8 mouse cellular contexts compared by ENCODE assay signal in genomic region chr13:55329109-55329682, GRCm38 (mm10). TPM values are rescaled to one million over a fixed set of nuclear protein-coding genes. Genes with fewer than 3 reads are reported as not detected.
DNase-seq lines count a peak whose midpoint lies in the region; ATAC-seq and TF ChIP-seq lines count a peak whose summit lies in the region.

No protein-coding gene starts in this region.

- peaks cover 18% of the 10 kb centered on the region for H3K36me3 ChIP-seq in embryonic facial prominence, embryonic 15.5 days
- H3K36me3 ChIP-seq in hindbrain, postnatal 0 days (ENCODE audit: insufficient read depth, low read length), result peaks cover 12% of the 10 kb centered on the region
- peaks cover 8% of the 10 kb centered on the region; the same call in 1 of the 2 replicates for H3K36me3 ChIP-seq in midbrain, embryonic 11.5 days (ENCODE audit: control insufficient read depth, insufficient read depth, low read length)

- peak overlapping the region; percentile 88 for H3K4me3 ChIP-seq in layer of hippocampus, adult 2 months
- H3K4me3 ChIP-seq in embryonic facial prominence, embryonic 15.5 days (replicated peaks), result peak overlapping the region; percentile 82
- H3K4me3 ChIP-seq in hindbrain, postnatal 0 days (ENCODE audit: low read length), result peak overlapping the region; percentile 62
- H3K4me3 ChIP-seq in midbrain, embryonic 11.5 days (ENCODE audit: low read depth, low read length), result peak overlapping the region; percentile 65

- H3K27ac ChIP-seq in layer of hippocampus, adult 2 months, result no peak overlapping the region
- H3K27ac ChIP-seq in embryonic facial prominence, embryonic 15.5 days (replicated peaks), result peak overlapping the region; percentile 91
- peak overlapping the region; percentile 78; the same call in 1 of the 2 replicates for H3K27ac ChIP-seq in hindbrain, postnatal 0 days
- peak overlapping the region; percentile 93 for H3K27ac ChIP-seq in midbrain, embryonic 11.5 days (ENCODE audit: low read depth, low read length)

- H3K4me2 ChIP-seq in embryonic facial prominence, embryonic 15.5 days (replicated peaks), result peak overlapping the region; percentile 91
- peak overlapping the region; percentile 71 for H3K4me2 ChIP-seq in hindbrain, postnatal 0 days (ENCODE audit: low read depth, low read length)
- H3K4me2 ChIP-seq in midbrain, embryonic 11.5 days, result peak overlapping the region; percentile 90

- peaks cover 36% of the 10 kb centered on the region for H3K4me1 ChIP-seq in embryonic facial prominence, embryonic 15.5 days
- peaks cover 14% of the 10 kb centered on the region for H3K4me1 ChIP-seq in hindbrain, postnatal 0 days (ENCODE audit: insufficient read depth, low read length)
- peaks cover 23% of the 10 kb centered on the region for H3K4me1 ChIP-seq in midbrain, embryonic 11.5 days (ENCODE audit: control insufficient read depth, insufficient read depth, low read length)

- DNase-seq in layer of hippocampus, adult 2 months (ENCODE audit: low spot score in 2 of 2), result no peak
- DNase-seq in layer of hippocampus, adult 9-11 months, result no peak
- peak; percentile 80 for DNase-seq in R1 (ENCODE audit: low read depth, low spot score)
- peak; percentile 74 for DNase-seq in hindbrain, postnatal 0 days (ENCODE audit: low spot score)
- DNase-seq in midbrain, embryonic 11.5 days (ENCODE audit: low spot score, missing footprints), result peak; percentile 98
- no peak for DNase-seq in Muller cell, postnatal 12 days (ENCODE audit: inconsistent ontology term)
- no peak for DNase-seq in yolk sac, embryonic 10.5 days (ENCODE audit: low spot score)

- WGBS in embryonic facial prominence, embryonic 15.5 days, result under 1% methylated on average over 29 of the region's 29 CpGs
- WGBS in hindbrain, postnatal 0 days, result under 1% methylated on average over 29 of the region's 29 CpGs
- WGBS in midbrain, embryonic 11.5 days, result under 1% methylated on average over 28 of the region's 29 CpGs

- TF ChIP-seq CTCF in layer of hippocampus, adult 2 months (conservative IDR thresholded peaks at IDR 0.05), result no peak
- TF ChIP-seq CTCF in hindbrain, postnatal 0 days (IDR thresholded peaks at IDR 0.05; ENCODE audit: low read depth), result no peak

- ATAC-seq in embryonic facial prominence, embryonic 15.5 days (ENCODE audit: insufficient number of reproducible peaks, low FRiP score, low TSS enrichment, low read depth), result peak; percentile 25
- peak; percentile 13 for ATAC-seq in hindbrain, postnatal 0 days
- ATAC-seq in midbrain, embryonic 11.5 days (ENCODE audit: low FRiP score), result peak; percentile 35

- no peaks in the 10 kb centered on the region for H3K9me3 ChIP-seq in embryonic facial prominence, embryonic 15.5 days (replicated peaks)
- no peaks in the 10 kb centered on the region for H3K9me3 ChIP-seq in hindbrain, postnatal 0 days (ENCODE audit: low read length)
- no peaks in the 10 kb centered on the region for H3K9me3 ChIP-seq in midbrain, embryonic 11.5 days (ENCODE audit: control insufficient read depth, low read length)

- no peaks in the 10 kb centered on the region for H3K27me3 ChIP-seq in embryonic facial prominence, embryonic 15.5 days
- H3K27me3 ChIP-seq in hindbrain, postnatal 0 days (ENCODE audit: insufficient read depth, low read length), result no peaks in the 10 kb centered on the region
- H3K27me3 ChIP-seq in midbrain, embryonic 11.5 days (ENCODE audit: control insufficient read depth, insufficient read depth, low read length), result no peaks in the 10 kb centered on the region; the same call in 1 of the 2 replicates

- peak overlapping the region; percentile 44; the same call in 1 of the 2 replicates for H3K9ac ChIP-seq in embryonic facial prominence, embryonic 15.5 days
- H3K9ac ChIP-seq in hindbrain, postnatal 0 days (replicated peaks; ENCODE audit: low read length), result peak overlapping the region; percentile 42
- peak overlapping the region; percentile 79 for H3K9ac ChIP-seq in midbrain, embryonic 11.5 days (ENCODE audit: low read length)

RNA-seq across cellular contexts. Expression of gene Mxd3, which starts 0.4 kb away (rescaled TPM):
- 1 to 10 TPM; 1.2 to 1.8 TPM for total RNA-seq in layer of hippocampus, adult 2 months (2021)
- polyA plus RNA-seq in embryonic facial prominence, embryonic 15.5 days (2015; fragmentation: Nextera tagmentation; extraction: Ambion mirVana), result 40.9 and 44.0 TPM in 2 replicates
- 16.3 and 16.8 TPM in 2 replicates for total RNA-seq in hindbrain, postnatal 0 days (2014; rRNA removed)
- polyA plus RNA-seq in hindbrain, postnatal 0 days (2015; fragmentation: Nextera tagmentation; extraction: Ambion mirVana), result 11.2 and 11.7 TPM in 2 replicates
- 26.9 and 30.6 TPM in 2 replicates for polyA plus RNA-seq in midbrain, embryonic 11.5 days (2014; fragmentation: Nextera tagmentation; extraction: Ambion mirVana)

RNA-seq across cellular contexts. Expression of gene Rab24, which starts 7.5 kb away (rescaled TPM):
- 10 to 100 TPM; 82.8 to 84.2 TPM for total RNA-seq in layer of hippocampus, adult 2 months (2021)
- 135 and 137 TPM in 2 replicates for polyA plus RNA-seq in embryonic facial prominence, embryonic 15.5 days (2015; fragmentation: Nextera tagmentation; extraction: Ambion mirVana)
- total RNA-seq in hindbrain, postnatal 0 days (2014; rRNA removed), result 65.3 and 78.8 TPM in 2 replicates
- 84.7 and 89.4 TPM in 2 replicates for polyA plus RNA-seq in hindbrain, postnatal 0 days (2015; fragmentation: Nextera tagmentation; extraction: Ambion mirVana)
- polyA plus RNA-seq in midbrain, embryonic 11.5 days (2014; fragmentation: Nextera tagmentation; extraction: Ambion mirVana), result 87.9 and 88.0 TPM in 2 replicates

RNA-seq across cellular contexts. Expression of gene Prelid1, which starts 8.9 kb away (rescaled TPM):
- 100 to 1,000 TPM; 142 to 153 TPM for total RNA-seq in layer of hippocampus, adult 2 months (2021)
- polyA plus RNA-seq in embryonic facial prominence, embryonic 15.5 days (2015; fragmentation: Nextera tagmentation; extraction: Ambion mirVana), result 415 and 433 TPM in 2 replicates
- 197 and 213 TPM in 2 replicates for total RNA-seq in hindbrain, postnatal 0 days (2014; rRNA removed)
- 309 and 327 TPM in 2 replicates for polyA plus RNA-seq in hindbrain, postnatal 0 days (2015; fragmentation: Nextera tagmentation; extraction: Ambion mirVana)
- 404 and 434 TPM in 2 replicates for polyA plus RNA-seq in midbrain, embryonic 11.5 days (2014; fragmentation: Nextera tagmentation; extraction: Ambion mirVana)

RNA-seq across cellular contexts. Expression of gene Lman2, which starts 33.4 kb away (rescaled TPM):
- total RNA-seq in layer of hippocampus, adult 2 months (2021), result 10 to 100 TPM; 66.2 to 66.8 TPM
- 100.0 and 110 TPM in 2 replicates for polyA plus RNA-seq in embryonic facial prominence, embryonic 15.5 days (2015; fragmentation: Nextera tagmentation; extraction: Ambion mirVana)
- 60.7 and 72.2 TPM in 2 replicates for total RNA-seq in hindbrain, postnatal 0 days (2014; rRNA removed)
- polyA plus RNA-seq in hindbrain, postnatal 0 days (2015; fragmentation: Nextera tagmentation; extraction: Ambion mirVana), result 36.4 and 37.0 TPM in 2 replicates
- 75.3 and 82.5 TPM in 2 replicates for polyA plus RNA-seq in midbrain, embryonic 11.5 days (2014; fragmentation: Nextera tagmentation; extraction: Ambion mirVana)

RNA-seq across cellular contexts. Expression of gene Rgs14, which starts 40.3 kb away (rescaled TPM):
- total RNA-seq in layer of hippocampus, adult 2 months (2021), result 100 to 1,000 TPM; 113 to 119 TPM
- 2.1 and 2.5 TPM in 2 replicates for polyA plus RNA-seq in embryonic facial prominence, embryonic 15.5 days (2015; fragmentation: Nextera tagmentation; extraction: Ambion mirVana)
- 0.36 and 0.78 TPM in 2 replicates for total RNA-seq in hindbrain, postnatal 0 days (2014; rRNA removed)
- 0.69 and 0.76 TPM in 2 replicates for polyA plus RNA-seq in hindbrain, postnatal 0 days (2015; fragmentation: Nextera tagmentation; extraction: Ambion mirVana)
- polyA plus RNA-seq in midbrain, embryonic 11.5 days (2014; fragmentation: Nextera tagmentation; extraction: Ambion mirVana), result 0.37 and 0.72 TPM in 2 replicates

Comparison
In these comparisons a context has a peak if more than half of its experiments do, and no peak if none do; other contexts are left out.
1. DNase-seq: peak in R1 (single experiment), hindbrain, postnatal 0 days (single experiment) and midbrain, embryonic 11.5 days (single experiment); none in layer of hippocampus, adult 2 months (0 of 2), layer of hippocampus, adult 9-11 months (single experiment), Muller cell, postnatal 12 days (single experiment) and yolk sac, embryonic 10.5 days (single experiment).
2. Peak in every context shown above with its lines, with median percentiles within 50 percentile points of each other: H3K4me3 ChIP-seq, ATAC-seq, H3K4me2 ChIP-seq and H3K9ac ChIP-seq.